Mouse (Mus musculus) embryonic fibroblast, embryonic 13.5 days (primary cell): Measurements from ENCODE around the gene Zfp784.

ENCODE experiments used
- CTCF ChIP-seq: IDR thresholded peaks from 2 replicates; pipeline ENCODE4 v1.5.1; 2011; ENCODE audit warnings: mild to moderate bottlenecking, control low read depth, low read length, moderate library complexity, borderline replicate concordance; ENCODE audit not compliant: insufficient read depth
- POLR2A ChIP-seq: IDR thresholded peaks from 2 replicates; pipeline ENCODE4 v1.6.1; 2011; ENCODE audit warnings: low read depth, mild to moderate bottlenecking, control low read depth, low read length, moderate library complexity

- TF ChIP-seq CTCF (no peak), POLR2A (no peak)
These were observed 6.8 kb downstream of the Zfp784 start for GRCm38 (mm10) chr7:5031496-5031895.
